Mouse (Mus musculus) right cerebral cortex, postnatal 10 days (tissue): ENCODE data around the gene Lrrc2.

ENCODE experiments used
- DNase-seq, 2 experiments: peaks; one replicate each; pipeline ENCODE4 v3.0.0; 2021; ENCODE audit warnings: low spot score in 2 of 2

Gene Lrrc2

GRCm38 (mm10) chr9:110951397-110951796, at the start of gene Lrrc2:
TSS of gene Lrrc2 (plus strand) at chr9:110951545.
- DNase-seq: no peak

DNA sequence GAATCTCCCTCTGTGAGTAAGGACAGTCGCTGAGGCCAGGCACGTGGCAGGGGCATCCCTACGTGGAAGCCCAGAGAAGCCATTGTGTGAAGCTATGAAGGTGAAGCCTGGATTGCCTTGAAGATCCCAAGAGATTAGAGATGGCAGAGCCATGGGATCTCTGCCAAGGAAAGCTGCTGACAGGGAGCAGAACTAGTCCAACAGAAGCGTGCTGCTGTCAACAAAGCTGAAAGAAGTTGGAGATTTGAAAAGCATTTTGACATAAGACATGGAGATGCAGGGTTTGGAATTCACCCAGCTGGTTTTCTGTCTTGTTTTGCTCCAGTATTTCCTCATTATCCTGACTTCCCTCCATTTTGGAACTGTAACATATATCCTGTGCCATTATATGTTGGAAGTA, 49.1 kb upstream of the Lrrc2 start:
- DNase-seq: no peak

DNA sequence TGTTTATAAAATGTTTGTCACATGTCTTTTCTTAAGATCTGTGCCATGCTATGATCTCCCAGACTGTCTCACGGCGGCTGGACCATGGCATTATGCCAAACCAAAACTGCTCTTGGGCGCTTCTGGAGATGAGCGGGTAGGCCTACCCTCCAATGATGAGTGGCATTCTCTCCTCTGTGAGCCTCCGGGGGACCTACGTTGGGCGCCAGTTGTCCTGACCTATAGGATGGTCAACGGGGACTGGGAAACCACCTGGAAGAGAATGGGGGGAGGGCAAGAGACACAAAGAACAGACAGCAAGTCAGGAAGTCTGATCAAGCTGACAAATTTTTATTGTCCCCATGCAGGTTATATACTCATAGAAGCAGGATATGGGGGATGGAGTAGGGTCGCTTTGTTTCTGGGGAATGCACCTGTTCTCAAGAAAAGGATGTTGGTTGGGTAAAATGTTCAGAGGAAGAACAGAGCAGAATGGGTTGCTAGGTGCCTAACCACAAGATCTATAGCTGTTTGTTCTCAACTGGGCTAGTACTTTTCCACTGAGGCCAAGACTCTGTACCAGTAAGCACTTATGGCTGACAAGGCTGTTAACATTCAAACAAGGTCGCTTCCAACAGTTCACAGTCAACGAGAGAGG, 44.0 kb upstream of the Lrrc2 start:
- DNase-seq: no peak

DNA sequence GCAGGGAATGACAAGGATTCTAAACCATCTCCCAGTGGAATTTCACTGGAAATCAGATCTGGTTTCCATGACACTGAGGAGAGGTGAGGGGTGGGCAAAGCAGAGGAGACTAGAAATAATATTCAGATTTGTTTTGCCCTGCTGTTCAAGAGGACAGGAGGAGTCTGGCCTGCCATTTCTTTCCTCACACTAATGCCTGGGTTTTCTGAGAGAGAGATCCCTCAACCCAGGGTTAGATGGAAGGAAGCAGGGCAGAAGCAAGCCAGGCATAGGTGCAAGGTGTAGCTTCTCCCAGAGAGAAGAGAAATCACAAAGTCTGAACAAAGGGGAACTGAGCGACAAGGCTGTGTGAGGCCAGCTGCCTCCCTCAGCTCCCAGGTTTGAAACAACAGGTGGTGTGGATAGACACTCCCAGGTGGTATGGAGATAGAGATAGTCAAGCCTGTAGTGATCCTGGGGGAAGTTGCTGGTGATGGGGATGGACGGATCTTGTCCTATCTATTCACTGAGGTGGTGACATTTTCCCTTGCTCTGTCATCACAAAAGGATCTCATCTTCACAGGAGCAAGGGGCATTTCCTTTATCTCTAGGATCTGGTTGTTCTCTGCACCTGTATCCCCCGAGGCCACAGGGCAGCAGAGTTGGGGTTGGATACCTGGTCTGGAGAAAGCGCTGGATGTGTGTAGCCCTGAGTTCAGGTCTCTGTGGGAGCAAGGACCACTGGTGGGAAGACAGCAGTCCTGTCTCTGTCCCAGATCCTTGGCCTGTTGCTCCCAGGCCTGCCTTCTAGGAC, 43.3 kb upstream of the Lrrc2 start:
- DNase-seq: no peak

DNA sequence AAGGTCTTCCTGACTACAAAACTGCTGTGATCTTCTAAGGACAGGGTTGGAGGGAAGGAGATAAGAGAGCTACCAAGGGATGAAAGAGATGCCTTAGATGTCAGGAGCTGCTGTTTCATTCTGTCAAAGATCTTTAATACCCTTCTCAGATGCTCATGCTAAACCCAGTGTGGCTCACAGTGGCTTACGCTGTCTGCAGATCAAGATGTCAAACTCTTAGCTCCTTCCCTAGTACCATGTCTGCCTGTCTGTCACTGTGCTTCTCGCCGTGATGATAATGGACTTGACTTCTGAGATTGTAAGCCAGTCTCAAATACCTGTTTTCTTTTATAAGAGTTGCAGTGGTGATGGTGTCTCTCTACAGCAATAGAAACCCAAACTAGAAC, 42.7 kb upstream of the Lrrc2 start:
- no peak for DNase-seq

- no peak for DNase-seq
These were observed 41.9 kb upstream of the Lrrc2 start for GRCm38 (mm10) chr9:110909371-110909967.

DNA sequence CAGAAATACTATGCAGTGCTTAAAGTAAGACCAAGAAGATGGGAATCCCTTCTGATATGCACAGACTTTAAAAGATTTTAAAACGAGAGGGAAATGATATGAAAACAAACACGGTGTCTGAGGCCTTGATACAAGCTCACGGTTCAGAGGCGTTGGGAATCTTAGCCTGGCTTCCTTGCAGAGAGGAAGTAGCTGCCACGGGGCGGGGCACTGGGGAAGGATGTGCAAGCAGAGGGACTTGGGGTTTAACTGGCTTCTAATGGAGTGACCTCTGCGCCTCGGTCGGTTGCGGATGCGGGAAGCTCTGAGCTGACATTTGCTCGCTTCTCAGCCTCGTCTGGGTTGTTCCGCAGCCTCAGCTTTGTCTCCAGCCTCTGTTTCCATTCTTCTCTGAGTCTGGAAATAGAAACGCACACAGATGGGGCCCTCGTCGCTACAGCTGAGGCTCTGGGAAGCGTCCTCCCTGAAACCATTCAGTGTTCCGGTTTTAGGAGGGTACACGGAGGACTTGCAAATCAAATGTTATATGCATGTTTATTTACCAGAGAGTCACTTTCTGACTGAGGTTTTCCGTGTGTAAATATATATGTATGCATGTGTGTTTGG, 36.6 kb upstream of the Lrrc2 start:
- DNase-seq: no peak

DNA sequence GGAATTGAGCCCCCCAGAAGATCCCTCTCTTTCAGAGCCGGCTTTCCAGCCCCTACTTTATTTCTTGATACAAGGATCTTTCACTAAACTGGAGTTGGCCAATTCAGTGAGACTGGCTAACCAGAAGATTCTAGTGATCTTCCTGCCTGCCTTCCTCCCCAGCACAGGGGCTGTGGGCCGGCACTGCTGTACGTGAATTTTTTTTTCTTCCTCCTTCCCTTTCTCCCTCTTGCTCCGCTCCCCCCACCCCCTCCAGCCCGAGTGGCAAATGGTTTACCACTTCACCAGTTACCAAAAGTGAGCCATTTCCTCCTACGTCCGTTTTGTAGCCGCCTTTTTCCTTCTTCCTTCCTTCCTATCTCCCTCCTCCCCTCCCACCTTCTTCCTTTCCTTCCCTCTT, 35.9 kb upstream of the Lrrc2 start:
- no peak for DNase-seq

DNA sequence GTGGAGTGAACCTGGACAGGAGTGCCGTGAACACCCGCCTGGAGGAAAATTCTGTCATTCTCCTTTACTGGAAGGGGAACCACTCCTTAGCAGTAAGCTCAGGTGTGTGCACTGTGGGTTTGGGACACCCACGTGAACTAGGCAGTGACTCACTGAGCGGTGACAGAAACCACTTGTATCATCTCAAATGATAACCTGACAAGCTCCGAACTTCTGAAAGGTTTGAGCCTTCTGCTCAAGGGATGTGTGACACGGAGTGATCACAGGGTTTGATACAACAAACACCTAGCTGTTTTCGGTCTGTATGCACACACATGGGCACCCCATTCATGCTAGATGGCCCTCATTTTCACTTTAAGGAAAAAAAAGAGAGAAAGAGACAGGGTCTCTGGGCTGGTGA, 34.6 kb upstream of the Lrrc2 start, which contains the start of gene Fam240a:
Fam240a (minus strand) TSS at position 76 of the 400 bp plus-strand sequence.
- no peak for DNase-seq

DNA sequence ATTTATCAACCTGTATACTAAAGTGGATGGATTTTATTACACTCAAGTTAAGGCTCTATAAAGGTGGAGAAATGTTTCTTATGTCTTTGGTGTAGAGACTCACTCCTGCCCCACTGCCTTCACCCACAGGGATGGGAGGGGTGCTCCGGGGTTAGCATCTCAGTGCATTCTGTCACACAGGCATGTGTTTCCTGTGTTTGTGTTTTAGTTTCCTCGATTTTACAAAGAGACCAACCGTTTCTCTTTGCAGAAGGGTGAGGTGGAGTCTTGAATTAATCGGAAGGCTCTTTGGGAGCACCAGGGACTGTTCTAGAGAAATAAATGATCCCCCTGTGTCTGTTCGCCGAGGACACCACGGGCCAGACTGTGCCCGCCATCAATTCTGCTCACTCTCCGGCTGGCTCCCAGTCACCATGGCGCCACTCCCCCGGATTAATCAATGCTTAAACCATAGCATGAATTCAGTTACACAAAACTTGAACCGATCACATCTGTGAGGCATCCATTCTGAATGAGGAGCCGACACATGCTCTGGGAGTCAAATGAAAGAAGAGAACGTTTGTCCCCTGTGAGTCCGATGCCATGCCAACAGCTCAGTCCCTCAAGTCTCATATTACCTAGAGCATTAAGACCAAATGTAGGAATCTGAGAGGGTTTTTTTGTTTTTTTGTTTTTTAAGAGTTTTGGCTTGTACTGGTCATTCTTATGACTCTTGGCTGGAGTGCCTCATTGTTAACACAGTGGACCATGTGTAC, 30.5 kb upstream of the Lrrc2 start:
- DNase-seq: no peak

DNA sequence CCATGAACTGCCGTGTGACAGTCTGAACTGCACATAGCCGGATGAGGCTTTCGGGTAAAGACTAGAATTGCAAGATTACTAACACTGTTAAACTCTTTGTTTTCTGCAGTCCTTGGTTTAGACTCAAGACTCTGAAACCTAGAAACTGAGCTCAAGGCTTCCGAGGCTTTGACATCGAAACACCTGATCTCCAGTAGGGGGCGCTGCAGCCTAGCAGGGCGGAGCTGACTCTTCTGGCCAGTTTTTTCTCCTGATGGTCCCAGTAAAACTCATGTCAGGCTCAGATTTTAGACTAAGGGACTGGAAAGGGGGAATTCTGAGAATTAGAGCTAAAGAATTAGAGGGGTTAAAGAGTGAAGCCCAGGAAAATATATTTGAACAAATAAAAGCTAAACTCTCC, 28.6 kb upstream of the Lrrc2 start:
- peak; percentile 59 to 82 for DNase-seq

- DNase-seq: no peak
These were observed 19.8 kb upstream of the Lrrc2 start for GRCm38 (mm10) chr9:110931573-110931972.

DNA sequence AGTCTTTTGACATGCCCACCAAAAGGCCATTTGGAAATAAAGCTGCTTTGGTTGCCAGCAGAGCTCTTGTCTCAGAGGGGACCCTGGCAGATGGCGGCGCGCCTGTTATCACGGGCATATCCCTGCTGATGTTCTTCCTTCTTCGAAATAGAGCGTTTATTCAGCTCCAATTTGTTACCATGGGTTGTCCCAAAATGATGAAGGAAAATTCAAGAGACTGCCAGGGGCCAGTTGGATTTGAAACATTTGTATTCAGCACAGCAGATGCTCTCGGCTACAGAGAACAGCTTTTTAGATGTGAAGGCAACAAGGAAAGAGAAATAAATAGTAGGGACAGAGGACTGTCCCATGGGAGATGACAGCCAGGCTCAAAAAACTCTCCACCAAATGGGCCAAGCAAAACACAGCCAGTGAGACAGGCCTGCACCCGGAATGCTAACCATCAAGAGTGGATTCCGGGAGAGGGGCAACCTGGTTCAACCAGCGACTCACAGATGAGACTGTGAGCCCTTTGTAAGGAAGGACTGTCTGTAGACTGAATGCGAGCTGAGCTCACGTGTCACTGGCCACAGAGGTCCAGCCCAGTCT, 17.4 kb upstream of the Lrrc2 start:
- DNase-seq: peak; percentile 73 to 82

DNA sequence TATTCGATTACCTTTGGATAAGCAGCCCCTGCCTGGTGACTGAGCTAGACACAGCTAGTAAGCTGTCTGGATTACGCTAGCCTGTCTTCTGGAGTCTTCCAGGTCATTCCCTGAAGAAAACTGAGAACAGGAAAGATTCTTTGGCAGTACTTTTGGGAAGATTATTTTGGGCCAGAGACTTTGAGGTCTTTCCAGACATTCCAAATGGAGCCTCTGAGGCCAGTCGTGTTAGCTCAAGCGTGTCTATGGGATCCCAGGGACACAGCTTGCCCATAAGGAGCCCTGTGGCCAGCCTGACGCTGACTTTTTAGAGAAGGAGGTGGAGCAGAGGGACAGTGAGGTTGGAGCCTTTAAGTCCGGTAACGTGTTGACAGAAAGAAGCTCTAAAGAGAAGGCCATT, 15.4 kb upstream of the Lrrc2 start:
- no peak for DNase-seq

GRCm38 (mm10) chr9:110937506-110938490, 13.5 kb upstream of the Lrrc2 start:
- DNase-seq: no peak

GRCm38 (mm10) chr9:110944265-110944664, 7.1 kb upstream of the Lrrc2 start:
- DNase-seq: no peak

GRCm38 (mm10) chr9:110945343-110945742, 6.0 kb upstream of the Lrrc2 start:
- no peak for DNase-seq

DNA sequence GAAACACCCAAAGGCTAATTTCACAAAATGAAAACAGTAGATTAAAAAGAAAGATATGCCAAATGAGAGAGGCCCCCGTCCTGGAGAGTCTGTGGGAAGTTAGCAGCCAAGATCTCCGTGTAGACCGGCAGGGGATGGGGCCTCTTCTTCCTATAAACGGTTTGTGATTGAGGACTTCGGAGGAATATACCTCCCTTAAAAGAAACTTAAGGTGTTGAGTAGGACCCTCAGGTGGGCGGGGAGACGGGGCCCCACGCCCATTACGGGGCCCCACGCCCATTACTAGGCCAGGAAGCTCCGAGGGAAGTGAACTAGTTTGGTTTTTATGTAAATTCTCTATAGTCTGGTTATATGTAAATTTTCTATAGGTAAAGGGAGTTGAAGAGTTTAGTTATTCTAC, 5.4 kb upstream of the Lrrc2 start, which contains the start of gene Tdgf1:
Tdgf1 (minus strand) TSS at position 233 of the 400 bp plus-strand sequence.
- DNase-seq: no peak

DNA sequence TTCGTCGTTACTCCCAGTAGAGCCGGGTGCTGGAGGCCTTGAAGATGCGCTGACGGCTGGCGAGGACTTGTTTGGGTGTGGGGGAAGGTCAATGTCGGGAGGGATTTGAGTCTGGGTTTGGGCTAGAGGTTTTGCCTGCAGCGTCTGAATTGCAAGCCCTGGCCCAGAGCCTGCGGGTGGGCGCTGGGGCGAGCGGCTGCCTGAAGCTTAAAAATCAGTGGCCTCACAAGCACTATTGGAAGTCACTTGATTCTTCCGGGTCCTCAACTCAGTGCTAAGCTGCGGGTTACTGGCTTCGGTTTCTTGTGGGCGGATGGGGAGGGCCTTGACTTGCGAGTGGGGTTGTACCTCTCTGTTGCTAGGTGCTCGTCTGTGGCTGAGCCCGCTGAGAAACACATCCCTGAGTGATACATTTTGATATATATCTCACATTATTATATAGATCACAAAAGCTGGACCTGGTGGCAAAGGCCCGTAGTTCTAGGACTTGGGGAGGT, 4.7 kb upstream of the Lrrc2 start:
- DNase-seq: no peak

DNA sequence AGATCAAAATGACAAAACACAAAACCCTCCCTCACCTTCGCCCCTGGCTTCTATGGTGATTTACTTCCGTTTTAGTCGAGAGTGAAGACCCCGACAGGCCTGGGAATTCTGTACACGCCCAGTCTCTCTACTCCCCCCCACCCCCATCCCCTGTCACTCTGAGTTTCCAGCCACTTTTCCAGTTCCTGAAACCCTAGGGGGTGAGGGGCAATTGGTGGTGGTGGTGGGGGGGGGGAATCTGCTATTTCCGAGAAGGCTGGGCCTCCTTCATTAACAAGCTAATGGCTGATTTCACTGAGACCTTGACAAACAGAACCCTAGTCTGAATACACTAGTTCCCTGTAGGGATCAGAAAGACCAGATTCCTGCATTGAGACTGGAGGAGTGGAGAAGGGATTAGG, 4.1 kb upstream of the Lrrc2 start:
- no peak for DNase-seq
